Mouse (Mus musculus): ENCODE results near the gene Hacd3.
"Not testable (repeated sequence)": the region's sequence is repeated elsewhere in the genome, so short reads cannot be mapped to it uniquely, and the experiment has no call there.

The Hacd3 gene

GRCm38 (mm10) chr9:65016978-65017827 is 4.3 kb downstream of the Hacd3 start:
- DNase-seq (ENCODE audit: low read depth, low spot score): no peak

- DNase-seq (ENCODE audit: low read depth, low spot score): no peak
These were observed 5.1 kb downstream of the Hacd3 start for GRCm38 (mm10) chr9:65016241-65016977.

- DNase-seq (ENCODE audit: low read depth, low spot score): no peak
These were observed 5.9 kb downstream of the Hacd3 start for GRCm38 (mm10) chr9:65015461-65016222.

GRCm38 (mm10) chr9:65011304-65011703 is 10.2 kb downstream of the Hacd3 start:
- DNase-seq (ENCODE audit: low read depth, low spot score): no peak

GRCm38 (mm10) chr9:65010632-65011031 is 10.9 kb downstream of the Hacd3 start:
- DNase-seq (ENCODE audit: low read depth, low spot score): no peak

GRCm38 (mm10) chr9:65005737-65006136 is 15.8 kb downstream of the Hacd3 start:
- DNase-seq (ENCODE audit: low read depth, low spot score): no peak

GRCm38 (mm10) chr9:65001481-65001880 is 20.0 kb downstream of the Hacd3 start:
- DNase-seq (ENCODE audit: low read depth, low spot score): no peak

- DNase-seq (ENCODE audit: low read depth, low spot score): not testable (repeated sequence)
These were observed 26.0 kb downstream of the Hacd3 start for GRCm38 (mm10) chr9:64995464-64995863.

- DNase-seq (ENCODE audit: low read depth, low spot score): no peak
These were observed 31.2 kb downstream of the Hacd3 start for GRCm38 (mm10) chr9:64990291-64990690.

- no peak for DNase-seq (ENCODE audit: low read depth, low spot score)
These were observed 33.0 kb downstream of the Hacd3 start for GRCm38 (mm10) chr9:64988443-64988842.

- DNase-seq (ENCODE audit: low read depth, low spot score): no peak
These were observed 33.8 kb downstream of the Hacd3 start for GRCm38 (mm10) chr9:64987651-64988050.

- no peak for DNase-seq (ENCODE audit: low read depth, low spot score)
These were observed 35.7 kb downstream of the Hacd3 start for GRCm38 (mm10) chr9:64985807-64986206.

- DNase-seq (ENCODE audit: low read depth, low spot score): no peak
These were observed 36.3 kb downstream of the Hacd3 start for GRCm38 (mm10) chr9:64985037-64985794.

- no peak for DNase-seq (ENCODE audit: low read depth, low spot score)
These were observed 39.6 kb downstream of the Hacd3 start for GRCm38 (mm10) chr9:64981904-64982303.

- no peak for DNase-seq (ENCODE audit: low read depth, low spot score)
These were observed 40.9 kb downstream of the Hacd3 start for GRCm38 (mm10) chr9:64980548-64980947.

GRCm38 (mm10) chr9:64960978-64961320 is 60.5 kb downstream of the Hacd3 start:
- DNase-seq (ENCODE audit: low read depth, low spot score): no peak

- DNase-seq (ENCODE audit: low read depth, low spot score): peak; percentile 88
These were observed 61.1 kb downstream of the Hacd3 start, which contains the start of gene Ints14 for GRCm38 (mm10) chr9:64960117-64960977. Gene Ints14 (plus strand): TSS chr9:64960905.

- no peak for DNase-seq (ENCODE audit: low read depth, low spot score)
These were observed 64.2 kb downstream of the Hacd3 start for GRCm38 (mm10) chr9:64957276-64957675.

- no peak for DNase-seq (ENCODE audit: low read depth, low spot score)
These were observed 65.2 kb downstream of the Hacd3 start for GRCm38 (mm10) chr9:64956337-64956736.

- no peak for DNase-seq (ENCODE audit: low read depth, low spot score)
These were observed 68.3 kb downstream of the Hacd3 start for GRCm38 (mm10) chr9:64953190-64953589.
